Mouse (Mus musculus) heart, embryonic 13.5 days (tissue): ENCODE measurements around the gene Arl4a. TPM values are rescaled to one million over a fixed set of nuclear protein-coding genes. Genes with fewer than 3 reads are reported as not detected.

Experiments used
- ATAC-seq: fragments of 200-750 bp; cut with Nextera tagmentation; 2 replicates; pipeline ENCODE4 v1.8.0; 2017; ENCODE audit warnings: moderate TSS enrichment; ENCODE audit not compliant: insufficient number of reproducible peaks, low FRiP score, low TSS enrichment; ENCODE audit errors: extremely low read depth
- H3K27ac ChIP-seq: fragments of 300-500 bp; sonication (generic); replicated peaks from 2 replicates; pipeline ENCODE4 v1.5.1; 2015; ENCODE audit warnings: moderate library complexity, mild to moderate bottlenecking, inconsistent platforms
- H3K27me3 ChIP-seq: fragments of 300-500 bp; sonication (generic); replicated peaks from 2 replicates; pipeline ENCODE4 v1.6.1; 2015; ENCODE audit warnings: mild to moderate bottlenecking, inconsistent platforms
- H3K36me3 ChIP-seq: fragments of 300-500 bp; sonication (generic); 2 replicates; pipeline ENCODE4 v1.6.1; 2015; ENCODE audit warnings: mild to moderate bottlenecking, inconsistent platforms
- H3K4me1 ChIP-seq: fragments of 300-500 bp; sonication (generic); 2 replicates; pipeline ENCODE4 v1.6.1; 2015; ENCODE audit warnings: inconsistent platforms
- H3K4me2 ChIP-seq: fragments of 300-500 bp; sonication (generic); 2 replicates; pipeline ENCODE4 v1.6.1; 2015; ENCODE audit warnings: inconsistent platforms, mild to moderate bottlenecking, moderate library complexity
- H3K4me3 ChIP-seq: fragments of 300-500 bp; sonication (generic); 2 replicates; pipeline ENCODE4 v1.5.1; 2015; ENCODE audit warnings: moderate library complexity, mild to moderate bottlenecking, inconsistent platforms
- H3K9ac ChIP-seq: fragments of 300-500 bp; sonication (generic); 2 replicates; pipeline ENCODE4 v1.6.1; 2015; ENCODE audit warnings: inconsistent platforms, mild to moderate bottlenecking, moderate library complexity
- H3K9me3 ChIP-seq: fragments of 300-500 bp; sonication (generic); 2 replicates; pipeline ENCODE4 v1.6.1; 2016; ENCODE audit warnings: inconsistent platforms
- WGBS: fragments of 180-500 bp; shearing (Covaris S2); methylation state at CpG from one replicate; pipeline ENCODE4 v1.1.7; 2015; ENCODE audit warnings: mixed read lengths; 5-methylcytosine and 5-hydroxymethylcytosine counted together
- polyA plus RNA-seq: library from polyadenylated mRNA; unstranded; fragments of >200 nt; fragmentation: Nextera tagmentation; extraction: Ambion mirVana; gene quantifications from 2 replicates; pipeline ENCODE4 v1.2.1, GENCODE M21; 2015

Gene Arl4a
- polyA plus RNA-seq, 1 experiment from 2014 or later: 28.0 TPM

DNA sequence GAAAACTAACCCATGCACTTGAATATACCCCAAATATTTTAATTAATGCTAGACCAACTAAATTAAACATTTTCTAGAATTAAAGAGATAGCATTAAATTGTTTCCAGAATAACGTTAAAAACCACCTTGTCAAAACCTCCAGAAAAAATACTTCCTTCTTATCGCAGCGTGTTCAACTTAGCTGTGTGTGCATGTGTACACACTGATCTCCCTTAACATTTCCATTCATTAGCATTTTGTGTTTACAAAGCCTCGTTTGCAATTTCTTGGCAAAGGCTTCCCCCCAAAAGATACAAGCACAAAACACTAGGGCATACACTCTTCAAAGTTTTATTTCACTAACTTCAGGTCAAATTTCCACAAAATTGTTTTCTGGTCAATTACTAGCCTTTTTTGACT is 2.3 kb downstream of the Arl4a start:
- Histone ChIP-seq H3K36me3 (peaks cover 7% of the 10 kb centered on the region), H3K4me2 (peak overlapping the region; percentile 80), H3K9ac (peak overlapping the region; percentile 91; the same call in 1 of the 2 replicates), H3K27me3 (no peaks in the 10 kb centered on the region), H3K27ac (no peak overlapping the region), H3K4me1 (peaks cover 20% of the 10 kb centered on the region), H3K9me3 (peaks cover under 1% of the 10 kb centered on the region; the same call in 1 of the 2 replicates), H3K4me3 (peak overlapping the region; percentile 87)
- no peak for ATAC-seq
- WGBS: 75% methylated on average over 4 of the region's 4 CpGs

DNA sequence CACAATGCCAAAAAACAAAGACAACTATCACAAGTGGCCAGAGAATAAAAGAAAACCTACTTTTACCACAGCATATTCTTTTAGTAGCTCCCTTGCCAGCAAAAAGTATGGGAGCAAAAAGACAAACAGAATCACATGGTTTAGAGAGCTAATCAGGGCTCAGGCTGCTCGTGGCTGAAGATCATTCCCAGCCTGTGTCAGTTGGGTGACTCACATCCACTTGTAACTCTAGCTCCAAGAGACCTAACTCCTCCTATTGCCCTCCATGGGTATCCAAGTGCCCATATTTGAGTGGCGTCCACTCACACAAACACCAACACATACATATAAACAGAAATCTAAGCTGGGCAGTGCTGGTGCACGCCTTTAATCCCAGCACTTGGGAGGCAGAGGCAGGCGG is 8.6 kb downstream of the Arl4a start:
- no peak overlapping the region for H3K9ac ChIP-seq
- no peaks in the 10 kb centered on the region for H3K27me3 ChIP-seq
- no peak overlapping the region for H3K4me3 ChIP-seq
- WGBS: 68% methylated on average over 4 of the region's 4 CpGs
- peaks cover 7% of the 10 kb centered on the region for H3K36me3 ChIP-seq
- H3K4me1 ChIP-seq: peaks cover 3% of the 10 kb centered on the region; the same call in 1 of the 2 replicates
- no peak for ATAC-seq
- no peak overlapping the region for H3K27ac ChIP-seq
- H3K9me3 ChIP-seq: peaks cover 3% of the 10 kb centered on the region
- H3K4me2 ChIP-seq: no peak overlapping the region

DNA sequence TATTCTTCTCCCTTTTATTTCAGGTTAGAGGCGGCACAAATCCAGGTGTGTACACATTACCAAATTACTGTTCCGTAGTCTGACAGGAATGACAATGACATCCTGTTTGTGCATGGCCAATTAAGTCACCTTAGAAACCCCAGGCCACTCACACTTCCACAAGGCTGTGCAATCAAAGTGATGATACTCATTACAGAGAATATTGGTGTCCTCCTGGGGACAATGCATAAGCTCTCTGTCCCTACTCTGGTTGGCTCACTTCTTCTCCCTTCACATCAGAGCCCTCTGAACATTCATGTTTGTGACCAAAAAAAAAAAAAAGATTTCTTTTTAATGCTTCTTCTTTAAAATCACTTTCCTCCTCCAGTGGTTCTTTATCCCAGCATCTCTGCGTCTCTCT is 10.0 kb downstream of the Arl4a start:
- H3K9me3 ChIP-seq: peaks cover 3% of the 10 kb centered on the region
- peaks cover 9% of the 10 kb centered on the region; the same call in 1 of the 2 replicates for H3K4me1 ChIP-seq
- no peak overlapping the region for H3K27ac ChIP-seq
- WGBS: 85% methylated on average over 3 of the region's 3 CpGs
- H3K36me3 ChIP-seq: peaks cover 7% of the 10 kb centered on the region
- ATAC-seq: no peak
- no peak overlapping the region for H3K9ac ChIP-seq
- H3K4me2 ChIP-seq: no peak overlapping the region
- no peaks in the 10 kb centered on the region for H3K27me3 ChIP-seq
- H3K4me3 ChIP-seq: no peak overlapping the region

DNA sequence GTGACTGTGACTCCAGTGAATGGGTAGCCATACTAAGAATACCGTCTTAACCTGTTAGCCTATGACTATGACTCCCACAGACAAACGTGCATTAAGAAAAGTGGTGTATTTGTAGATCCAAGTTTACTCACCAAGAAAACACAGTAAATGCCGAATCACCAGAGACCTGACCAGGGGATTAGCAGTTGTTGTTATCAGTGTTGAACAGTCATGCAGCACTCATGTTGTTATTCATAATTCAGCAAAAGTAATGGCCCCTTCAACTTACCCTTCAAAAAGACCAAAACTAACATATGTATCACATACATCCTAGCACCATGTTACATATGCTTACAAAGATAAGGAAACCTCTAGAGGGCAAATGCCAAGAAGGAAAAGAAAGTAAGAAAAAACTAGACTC is 10.4 kb downstream of the Arl4a start:
- Histone ChIP-seq H3K9ac (no peak overlapping the region), H3K4me1 (peaks cover 9% of the 10 kb centered on the region; the same call in 1 of the 2 replicates), H3K4me2 (no peak overlapping the region), H3K27me3 (no peaks in the 10 kb centered on the region), H3K36me3 (peaks cover 4% of the 10 kb centered on the region), H3K9me3 (peaks cover 3% of the 10 kb centered on the region), H3K4me3 (no peak overlapping the region), H3K27ac (no peak overlapping the region)
- ATAC-seq: no peak
- WGBS: 78% methylated on average over 3 of the region's 3 CpGs

DNA sequence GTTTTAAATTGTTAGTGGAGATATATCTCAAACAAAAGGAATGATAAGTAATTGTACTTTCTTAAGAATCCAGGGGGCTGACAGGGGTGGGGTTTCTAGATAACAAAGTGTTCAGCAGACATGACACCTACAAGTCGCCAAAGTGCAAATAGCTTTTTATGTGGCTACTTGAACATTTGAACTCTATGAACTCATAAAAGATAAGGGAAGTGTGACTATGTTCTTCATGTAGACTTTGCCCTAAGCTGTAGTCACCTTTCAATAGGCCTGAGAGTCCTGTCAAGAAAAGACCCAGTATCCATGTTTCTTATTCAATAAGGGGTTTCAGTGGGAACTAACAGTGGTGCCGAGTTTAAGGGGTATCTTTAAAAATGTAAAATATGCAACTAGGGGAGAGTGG is 13.9 kb downstream of the Arl4a start:
- Histone ChIP-seq H3K4me1 (peaks cover 9% of the 10 kb centered on the region; the same call in 1 of the 2 replicates), H3K36me3 (no peaks in the 10 kb centered on the region), H3K4me2 (no peak overlapping the region), H3K27me3 (no peaks in the 10 kb centered on the region), H3K9ac (no peak overlapping the region), H3K27ac (no peak overlapping the region), H3K4me3 (no peak overlapping the region), H3K9me3 (no peaks in the 10 kb centered on the region)
- 38% methylated on average over 2 of the region's 2 CpGs for WGBS
- no peak for ATAC-seq

DNA sequence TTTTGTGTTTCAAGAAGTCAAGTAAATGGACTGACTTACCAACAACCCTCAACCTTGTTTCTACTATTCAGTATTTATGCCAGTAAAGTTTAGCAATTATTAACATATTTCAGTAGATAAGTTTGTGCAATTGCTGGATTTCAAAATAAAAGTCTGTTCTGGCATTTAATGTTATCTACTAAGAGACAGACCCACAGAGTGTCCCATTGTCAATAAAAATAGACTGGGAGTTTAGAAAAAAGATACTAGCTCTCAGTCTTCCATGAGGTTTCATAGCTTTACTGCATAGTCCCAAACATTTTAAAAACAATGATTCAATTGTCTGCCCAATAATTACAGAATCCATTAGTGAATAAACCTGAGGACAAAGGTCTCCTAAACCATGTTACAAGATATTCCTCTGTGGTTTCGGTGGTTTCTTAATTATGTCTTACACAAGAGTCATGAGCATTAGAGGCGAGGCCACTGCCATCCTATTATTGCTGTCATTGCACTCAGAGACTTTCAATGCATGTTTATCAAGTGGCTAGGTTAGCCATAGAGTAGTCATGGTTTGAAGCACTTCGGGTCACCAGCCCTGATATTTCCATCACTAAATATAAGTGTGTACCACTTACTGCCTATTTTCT is 14.7 kb downstream of the Arl4a start:
- 69% methylated on average over 3 of the region's 3 CpGs for WGBS
- Histone ChIP-seq H3K4me3 (no peak overlapping the region), H3K27ac (no peak overlapping the region), H3K9me3 (no peaks in the 10 kb centered on the region), H3K27me3 (no peaks in the 10 kb centered on the region), H3K4me1 (peaks cover 9% of the 10 kb centered on the region; the same call in 1 of the 2 replicates), H3K36me3 (no peaks in the 10 kb centered on the region), H3K9ac (no peak overlapping the region), H3K4me2 (no peak overlapping the region)
- ATAC-seq: no peak

DNA sequence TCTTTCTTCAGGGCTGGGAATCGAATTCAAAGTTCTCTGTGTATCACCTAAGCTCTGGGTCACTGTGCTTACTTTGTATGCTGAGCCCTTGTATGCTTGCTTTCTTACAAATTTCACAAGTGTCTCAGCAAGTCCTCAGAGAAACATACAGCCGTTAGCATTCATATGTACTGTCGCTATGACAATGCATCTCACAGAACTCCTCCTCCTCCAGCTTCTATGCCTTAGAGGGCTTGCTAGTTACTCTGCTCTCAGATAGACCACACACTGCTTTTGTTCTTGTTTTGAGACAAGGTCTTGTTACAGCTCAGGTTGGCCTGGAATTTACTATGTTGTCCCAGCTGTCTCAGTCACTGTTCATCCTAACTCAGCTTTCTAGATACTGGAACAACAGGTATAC is 15.5 kb downstream of the Arl4a start:
- Histone ChIP-seq H3K4me1 (peaks cover 9% of the 10 kb centered on the region), H3K9ac (no peak overlapping the region), H3K9me3 (no peaks in the 10 kb centered on the region), H3K4me3 (no peak overlapping the region), H3K36me3 (no peaks in the 10 kb centered on the region), H3K27ac (no peak overlapping the region), H3K4me2 (no peak overlapping the region), H3K27me3 (no peaks in the 10 kb centered on the region)
- no peak for ATAC-seq
- 83% methylated on average over 3 of the region's 3 CpGs for WGBS

DNA sequence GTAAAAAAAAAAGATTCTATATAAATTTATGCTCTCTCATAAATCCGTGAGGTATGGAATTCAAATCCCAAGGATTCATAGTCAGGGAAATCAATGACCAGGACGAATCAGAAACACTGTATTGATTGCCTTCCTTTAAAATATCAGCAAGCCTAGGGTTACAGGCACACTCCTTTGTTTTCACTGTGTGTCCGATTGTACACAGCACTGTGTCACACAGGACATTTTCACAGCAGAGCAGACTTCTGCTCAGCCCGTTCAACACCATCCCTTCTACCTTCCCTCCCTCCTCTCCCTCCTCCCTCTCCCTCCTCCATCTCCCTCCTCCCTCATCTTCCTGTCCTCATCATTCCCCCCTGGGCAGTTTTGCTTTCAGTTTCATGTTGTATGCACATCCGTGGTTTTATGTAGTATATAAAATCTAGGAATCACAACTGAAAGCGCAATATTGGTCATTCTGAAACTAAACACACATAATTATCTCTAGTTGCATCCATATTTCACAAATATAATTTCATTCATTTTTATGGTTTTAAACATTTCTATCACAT is 19.8 kb downstream of the Arl4a start:
- H3K4me1 ChIP-seq: peaks cover 15% of the 10 kb centered on the region
- H3K9me3 ChIP-seq: no peaks in the 10 kb centered on the region
- no peak for ATAC-seq
- H3K4me2 ChIP-seq: no peak overlapping the region
- no peaks in the 10 kb centered on the region for H3K27me3 ChIP-seq
- no peak overlapping the region for H3K27ac ChIP-seq
- no peak overlapping the region for H3K4me3 ChIP-seq
- 68% methylated on average over 6 of the region's 6 CpGs for WGBS
- H3K36me3 ChIP-seq: no peaks in the 10 kb centered on the region
- no peak overlapping the region for H3K9ac ChIP-seq

DNA sequence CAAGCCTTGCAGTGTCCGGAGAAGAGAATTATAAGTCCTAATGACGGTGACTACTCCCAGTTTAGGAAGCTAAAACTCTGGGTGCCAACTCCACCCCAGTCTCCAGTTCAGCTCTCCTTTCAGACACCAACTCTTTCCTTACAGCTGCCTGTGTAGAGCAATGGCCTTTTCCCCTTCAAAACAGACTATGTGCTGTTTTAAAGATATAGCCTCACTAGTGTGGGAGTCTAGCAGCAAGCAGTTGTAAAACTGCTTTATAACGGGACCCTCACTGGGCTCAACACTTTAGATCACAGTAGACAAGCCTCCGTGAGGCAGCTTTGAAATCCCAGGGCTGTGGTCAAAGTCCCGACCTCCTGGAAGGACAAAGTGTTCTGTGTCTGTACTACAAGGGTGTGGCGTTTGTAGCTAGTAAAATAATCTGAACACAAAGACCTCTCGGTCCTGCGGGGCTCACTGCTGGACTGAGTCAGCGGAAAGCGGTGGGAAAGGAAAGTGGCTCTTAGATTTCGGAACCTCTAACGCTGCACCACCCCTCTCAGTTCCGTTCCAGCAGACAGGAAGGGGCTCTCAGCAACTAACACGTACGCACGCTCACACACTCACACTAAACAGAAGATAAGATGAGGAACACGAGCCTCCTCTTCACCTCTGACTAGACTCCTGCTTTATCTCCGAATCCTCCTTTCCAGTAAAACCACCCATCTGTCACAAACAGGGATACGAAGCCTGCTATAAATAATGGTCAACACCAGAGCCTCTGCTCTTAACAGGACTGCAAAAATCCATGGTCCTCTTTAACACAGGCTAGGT is 21.0 kb downstream of the Arl4a start:
- peak overlapping the region; percentile 87 for H3K27ac ChIP-seq
- no peaks in the 10 kb centered on the region for H3K36me3 ChIP-seq
- H3K27me3 ChIP-seq: no peaks in the 10 kb centered on the region
- WGBS: 10% methylated on average over 19 of the region's 19 CpGs
- peaks cover 15% of the 10 kb centered on the region for H3K4me1 ChIP-seq
- H3K4me3 ChIP-seq: peak overlapping the region; percentile 47
- no peaks in the 10 kb centered on the region for H3K9me3 ChIP-seq
- H3K4me2 ChIP-seq: peak overlapping the region; percentile 71
- peak; percentile 66 for ATAC-seq
- H3K9ac ChIP-seq: peak overlapping the region; percentile 77

DNA sequence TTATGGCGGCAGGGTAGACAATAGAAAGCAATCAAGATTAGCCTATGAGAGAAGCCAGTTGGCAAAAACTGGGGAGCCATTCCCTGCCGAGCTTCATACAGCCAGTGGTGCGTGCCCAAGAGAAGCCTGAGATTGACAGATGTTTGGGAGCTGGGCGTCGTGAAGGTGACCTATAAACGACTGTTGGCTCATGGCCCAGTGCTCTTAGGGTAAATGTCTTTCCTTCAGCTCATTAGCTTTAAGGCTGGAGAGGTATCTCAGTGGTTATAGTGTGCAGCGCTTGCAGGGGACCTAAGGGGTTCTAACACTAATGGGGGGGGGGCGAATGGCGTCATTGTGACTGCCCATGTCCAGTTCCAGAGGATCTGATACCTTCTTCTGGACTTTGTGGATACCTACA is 21.8 kb downstream of the Arl4a start:
- 0 out of 2 replicates have a peak overlapping the region, but pooled peaks have one; percentile 47 for H3K4me3 ChIP-seq
- no peaks in the 10 kb centered on the region for H3K27me3 ChIP-seq
- peak overlapping the region; percentile 87; the same call in 1 of the 2 replicates for H3K27ac ChIP-seq
- H3K4me1 ChIP-seq: peaks cover 15% of the 10 kb centered on the region
- H3K4me2 ChIP-seq: peak overlapping the region; percentile 71
- H3K9ac ChIP-seq: no peak overlapping the region
- no peak for ATAC-seq
- H3K9me3 ChIP-seq: no peaks in the 10 kb centered on the region
- WGBS: 67% methylated on average over 9 of the region's 9 CpGs
- no peaks in the 10 kb centered on the region for H3K36me3 ChIP-seq

DNA sequence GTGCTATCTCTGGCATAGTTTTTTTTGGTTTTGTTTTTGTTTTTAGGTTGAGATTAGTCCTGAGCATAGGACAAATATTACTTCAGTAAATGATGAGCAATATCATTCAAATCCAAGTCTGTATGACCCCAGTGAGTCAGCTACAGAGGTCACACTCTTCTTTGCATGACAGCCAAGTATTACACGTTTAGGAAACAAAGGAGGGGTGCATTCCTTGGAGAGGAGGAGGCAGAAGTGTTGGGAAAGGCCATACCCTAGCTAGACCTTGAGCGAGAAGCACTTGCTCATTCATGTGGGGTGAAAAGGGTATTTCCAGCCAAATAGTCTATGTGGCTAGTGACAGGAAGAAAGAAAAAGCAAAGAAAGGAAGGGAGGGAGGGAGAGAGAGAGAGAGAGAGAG is 28.0 kb downstream of the Arl4a start:
- no peak for ATAC-seq
- H3K9me3 ChIP-seq: no peaks in the 10 kb centered on the region
- no peak overlapping the region for H3K4me3 ChIP-seq
- 37% methylated on average over 2 of the region's 2 CpGs for WGBS
- no peak overlapping the region for H3K9ac ChIP-seq
- H3K4me2 ChIP-seq: no peak overlapping the region
- H3K36me3 ChIP-seq: no peaks in the 10 kb centered on the region
- no peaks in the 10 kb centered on the region for H3K27me3 ChIP-seq
- H3K27ac ChIP-seq: no peak overlapping the region
- H3K4me1 ChIP-seq: peaks cover 3% of the 10 kb centered on the region; the same call in 1 of the 2 replicates
